Mouse (Mus musculus) heart, embryonic 14.5 days (tissue): ENCODE measurements around the gene Pla2g5. TPM values are rescaled to one million over a fixed set of nuclear protein-coding genes. Genes with fewer than 3 reads are reported as not detected.

Experiments
- ATAC-seq: fragments of 200-750 bp; cut with Nextera tagmentation; 2 replicates; pipeline ENCODE4 v1.8.0; 2017; ENCODE audit warnings: low read depth, moderate TSS enrichment; ENCODE audit not compliant: insufficient number of reproducible peaks, insufficient read depth, low FRiP score
- H3K27ac ChIP-seq, 2 experiments: fragments of 200-500 bp in 1 of 2; fragments of 300-500 bp in 1 of 2; sonication (generic) in 1 of 2; replicated peaks in 1 of 2; 2 replicates each; pipeline ENCODE4 v1.5.1; 2012 to 2014; ENCODE audit warnings: low read depth in 2 of 2, low read length in 2 of 2, control low read depth in 1 of 2, mild to moderate bottlenecking in 1 of 2, mixed read lengths in 1 of 2; ENCODE audit not compliant: control insufficient read depth in 1 of 2, insufficient read depth in 1 of 2
- H3K27me3 ChIP-seq: fragments of 300-500 bp; sonication (generic); 2 replicates; pipeline ENCODE4 v1.6.1; 2014; ENCODE audit warnings: mild to moderate bottlenecking, low read length, control low read depth; ENCODE audit not compliant: control insufficient read depth, insufficient read depth
- H3K36me3 ChIP-seq: fragments of 300-500 bp; sonication (generic); 2 replicates; pipeline ENCODE4 v1.6.1; 2014; ENCODE audit warnings: mild to moderate bottlenecking, control low read depth, low read length, mixed read lengths; ENCODE audit not compliant: control insufficient read depth, insufficient read depth
- H3K4me1 ChIP-seq, 2 experiments: fragments of 200-500 bp in 1 of 2; fragments of 300-500 bp in 1 of 2; sonication (generic) in 1 of 2; 2 replicates each; pipeline ENCODE4 v1.6.1; 2012 to 2014; ENCODE audit warnings: low read length in 2 of 2, control low read depth in 1 of 2, mixed read lengths in 1 of 2; ENCODE audit not compliant: control insufficient read depth in 2 of 2, insufficient read depth in 2 of 2
- H3K4me2 ChIP-seq: fragments of 300-500 bp; sonication (generic); 2 replicates; pipeline ENCODE4 v1.6.1; 2014; ENCODE audit warnings: mild to moderate bottlenecking, low read length
- H3K4me3 ChIP-seq, 2 experiments: fragments of 200-500 bp in 1 of 2; fragments of 300-500 bp in 1 of 2; sonication (generic) in 1 of 2; 2 replicates each; pipeline ENCODE4 v1.5.1; 2012 to 2014; ENCODE audit warnings: low read length in 2 of 2, mild to moderate bottlenecking in 2 of 2, control low read depth in 1 of 2, low read depth in 1 of 2, moderate library complexity in 1 of 2; ENCODE audit not compliant: control insufficient read depth in 1 of 2, insufficient read depth in 1 of 2
- H3K9ac ChIP-seq: fragments of 300-500 bp; sonication (generic); 2 replicates; pipeline ENCODE4 v1.6.1; 2014; ENCODE audit warnings: mild to moderate bottlenecking, low read length
- H3K9me3 ChIP-seq: fragments of 300-500 bp; sonication (generic); 2 replicates; pipeline ENCODE4 v1.6.1; 2016; ENCODE audit warnings: low read length, control low read depth; ENCODE audit not compliant: control insufficient read depth
- WGBS: fragments of 180-500 bp; shearing (Covaris S2); extraction: QIAGEN DNeasy Blood & Tissue Kit; methylation state at CpG from one replicate; pipeline ENCODE4 v1.1.7; 2014; 5-methylcytosine and 5-hydroxymethylcytosine counted together
- polyA plus RNA-seq: library from polyadenylated mRNA; unstranded; fragments of >200 nt; fragmentation: Nextera tagmentation; extraction: Ambion mirVana; gene quantifications from 2 replicates; pipeline ENCODE4 v1.2.1, GENCODE M21; 2014

The Pla2g5 gene
- polyA plus RNA-seq, 1 experiment from 2014 or later = 2.5 TPM

DNA sequence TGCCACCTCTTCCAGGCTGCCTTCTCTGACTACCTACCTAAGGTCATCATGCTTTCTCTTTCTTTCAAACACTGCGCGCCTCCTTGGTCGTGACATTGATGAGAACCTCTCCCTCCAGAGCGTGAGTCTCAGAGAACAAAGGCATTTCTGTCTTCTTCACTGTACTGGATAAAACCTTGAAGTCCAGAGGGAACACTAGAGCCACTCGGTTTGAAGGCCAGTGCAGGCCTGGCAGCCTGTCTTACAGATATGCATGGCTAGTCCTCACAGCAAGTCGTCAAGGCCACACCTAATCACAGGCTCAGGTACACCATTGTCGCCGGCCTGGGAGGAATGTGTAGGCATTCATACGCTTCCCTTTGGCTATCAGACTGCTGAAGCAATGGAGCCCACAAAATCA, 47.1 kb downstream of the Pla2g5 start:
- Histone ChIP-seq H3K9me3 (no peaks in the 10 kb centered on the region), H3K27me3 (peaks cover 36% of the 10 kb centered on the region), H3K4me1 (peaks cover 10% of the 10 kb centered on the region in 2 experiments), H3K36me3 (no peaks in the 10 kb centered on the region), H3K4me2 (no peak overlapping the region), H3K4me3 (no peak overlapping the region), H3K27ac (no peak overlapping the region), H3K9ac (no peak overlapping the region)
- ATAC-seq = no peak
- WGBS = 76% methylated on average over 9 of the region's 9 CpGs

DNA sequence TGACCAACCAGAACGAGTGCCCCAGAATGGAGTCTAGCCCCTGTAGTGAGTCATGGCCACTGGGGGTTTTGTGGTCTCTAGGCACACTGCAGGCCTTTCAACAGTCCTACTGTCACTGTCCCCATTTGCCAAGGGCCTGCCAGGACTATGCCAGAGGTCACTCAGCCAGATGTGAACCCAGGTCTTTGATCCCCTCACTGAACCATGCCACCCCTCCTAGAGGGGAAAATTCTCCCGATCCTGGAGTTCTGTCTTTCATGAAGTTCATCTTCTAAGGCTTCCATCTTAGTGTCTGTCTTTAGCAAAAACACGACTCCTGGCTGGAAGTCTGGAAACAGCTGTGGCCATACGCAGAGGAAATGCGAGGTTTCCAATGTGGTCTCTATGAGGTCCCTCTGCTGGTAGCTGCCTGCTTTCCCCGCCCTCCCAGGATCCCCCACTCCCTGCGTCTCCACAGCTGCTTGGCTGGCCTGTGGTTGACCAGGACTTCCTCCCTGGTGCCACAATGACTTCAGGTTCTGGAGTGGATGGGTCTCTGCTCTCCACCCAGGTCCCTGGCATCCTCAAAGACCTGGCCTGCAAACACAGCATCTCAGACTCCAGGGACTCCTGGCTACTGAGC, 56.3 kb downstream of the Pla2g5 start:
- ATAC-seq = no peak
- Histone ChIP-seq H3K4me1 (no peaks in the 10 kb centered on the region; a peak in 1 of 4 replicates), H3K9ac (no peak overlapping the region), H3K27ac (no peak overlapping the region), H3K27me3 (peaks cover 15% of the 10 kb centered on the region; the same call in 1 of the 2 replicates), H3K4me2 (no peak overlapping the region), H3K9me3 (no peaks in the 10 kb centered on the region), H3K4me3 (no peak overlapping the region), H3K36me3 (no peaks in the 10 kb centered on the region)
- WGBS = 61% methylated on average over 7 of the region's 7 CpGs

DNA sequence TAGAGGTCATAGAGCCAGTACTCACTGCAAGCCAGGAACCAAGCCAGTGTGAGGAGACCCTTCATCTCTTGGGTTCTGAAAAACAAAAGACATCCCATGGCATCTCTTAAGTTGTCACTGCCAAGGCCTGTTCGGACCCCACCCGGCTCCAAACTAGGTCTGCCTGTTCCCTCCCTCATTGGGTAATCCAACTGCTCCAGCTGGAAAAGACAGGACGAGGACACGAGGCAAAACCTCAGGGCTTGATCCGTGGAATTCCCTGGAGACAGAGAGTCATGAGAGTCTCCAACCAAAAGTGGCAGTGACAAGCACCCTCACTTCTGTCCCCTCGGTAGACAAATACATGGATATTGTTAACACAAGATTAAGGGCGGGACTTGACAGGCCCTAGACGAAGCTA, 57.1 kb downstream of the Pla2g5 start:
- no peak for ATAC-seq
- Histone ChIP-seq H3K4me1 (no peaks in the 10 kb centered on the region; a peak in 1 of 4 replicates), H3K4me3 (no peak overlapping the region), H3K4me2 (no peak overlapping the region), H3K9me3 (no peaks in the 10 kb centered on the region), H3K27me3 (peaks cover 13% of the 10 kb centered on the region; the same call in 1 of the 2 replicates), H3K9ac (no peak overlapping the region), H3K27ac (no peak overlapping the region), H3K36me3 (no peaks in the 10 kb centered on the region)
- 69% methylated on average over 8 of the region's 8 CpGs for WGBS

DNA sequence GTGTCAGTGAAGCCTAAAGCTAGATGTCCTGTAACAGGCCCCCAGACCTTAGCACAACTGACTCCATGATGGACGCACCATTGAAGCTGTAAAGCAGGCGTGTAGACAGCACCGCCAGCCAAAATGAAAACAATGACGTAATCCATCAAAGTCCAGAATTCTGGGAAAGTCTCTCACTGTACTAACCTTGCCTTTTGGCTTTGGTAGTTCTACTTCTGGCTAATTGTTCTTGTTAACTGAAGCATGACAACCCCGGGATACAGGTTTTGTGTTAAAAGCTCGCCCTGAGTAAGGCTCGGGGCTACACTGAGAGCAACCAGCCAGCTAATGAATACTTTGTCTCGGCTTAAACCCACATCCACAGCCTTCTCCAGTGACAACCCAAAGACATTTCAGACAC, 58.0 kb downstream of the Pla2g5 start:
- Histone ChIP-seq H3K9ac (no peak overlapping the region), H3K4me3 (no peak overlapping the region), H3K27me3 (peaks cover 13% of the 10 kb centered on the region; the same call in 1 of the 2 replicates), H3K4me2 (no peak overlapping the region), H3K27ac (no peak overlapping the region), H3K4me1 (peaks cover 0 to 3% of the 10 kb centered on the region in 2 experiments; a peak in 3 of 4 replicates), H3K9me3 (no peaks in the 10 kb centered on the region), H3K36me3 (no peaks in the 10 kb centered on the region)
- no peak for ATAC-seq
- WGBS = 75% methylated on average over 8 of the region's 8 CpGs

DNA sequence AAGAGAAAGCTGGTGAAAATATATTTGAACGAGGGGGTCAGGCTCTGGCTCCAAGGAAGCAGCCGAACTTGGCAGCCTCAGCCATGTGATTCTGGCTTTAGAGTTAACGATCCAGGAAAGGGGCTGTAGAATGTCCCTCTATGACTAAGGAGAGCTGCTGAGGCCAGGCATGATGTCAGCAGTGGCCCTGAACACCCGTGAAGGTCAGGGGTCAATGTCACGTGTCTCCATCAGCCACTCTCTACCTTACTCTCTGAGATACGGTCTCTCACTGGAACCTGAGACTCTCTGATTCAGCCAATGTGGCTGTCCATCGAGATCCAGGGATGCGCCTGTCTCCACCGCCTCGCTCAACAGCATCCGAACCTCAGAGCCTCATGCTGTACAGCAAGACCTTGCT, 60.4 kb downstream of the Pla2g5 start:
- Histone ChIP-seq H3K9me3 (no peaks in the 10 kb centered on the region), H3K4me1 (peaks cover 0 to 9% of the 10 kb centered on the region in 2 experiments; a peak in 2 of 4 replicates), H3K4me3 (no peak overlapping the region), H3K4me2 (no peak overlapping the region), H3K36me3 (no peaks in the 10 kb centered on the region), H3K9ac (no peak overlapping the region), H3K27ac (no peak overlapping the region), H3K27me3 (0 out of 2 replicates have a peak, but pooled peaks cover 3% of the 10 kb centered on the region)
- ATAC-seq = no peak
- 83% methylated on average over 11 of the region's 11 CpGs for WGBS

DNA sequence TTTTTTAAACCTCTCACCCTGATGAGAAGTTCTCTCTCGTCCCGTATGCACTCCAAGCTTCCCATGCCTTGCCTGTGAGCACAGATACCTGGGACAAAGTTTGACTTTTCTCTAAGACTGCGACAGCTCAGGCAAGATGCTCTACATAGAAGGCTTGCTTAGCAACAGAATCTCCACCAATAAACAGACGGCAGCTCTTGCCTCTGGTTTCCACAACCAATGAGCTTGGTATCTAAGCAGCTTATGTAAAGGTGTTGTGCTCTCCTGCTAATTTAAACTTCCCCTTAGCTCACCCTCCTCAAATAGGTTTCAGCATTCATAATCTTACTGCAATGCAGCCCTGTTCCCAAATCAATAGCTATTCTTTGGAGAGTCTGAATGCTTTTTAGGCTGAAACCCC, 61.7 kb downstream of the Pla2g5 start:
- peaks cover 0 to 9% of the 10 kb centered on the region in 2 experiments; a peak in 2 of 4 replicates for H3K4me1 ChIP-seq
- H3K9ac ChIP-seq = no peak overlapping the region
- H3K9me3 ChIP-seq = no peaks in the 10 kb centered on the region
- no peak overlapping the region for H3K4me2 ChIP-seq
- no peaks in the 10 kb centered on the region for H3K36me3 ChIP-seq
- ATAC-seq = no peak
- no peak overlapping the region for H3K27ac ChIP-seq
- H3K4me3 ChIP-seq = no peak overlapping the region
- WGBS = 73% methylated on average over 4 of the region's 4 CpGs
- 0 out of 2 replicates have a peak, but pooled peaks cover 3% of the 10 kb centered on the region for H3K27me3 ChIP-seq

DNA sequence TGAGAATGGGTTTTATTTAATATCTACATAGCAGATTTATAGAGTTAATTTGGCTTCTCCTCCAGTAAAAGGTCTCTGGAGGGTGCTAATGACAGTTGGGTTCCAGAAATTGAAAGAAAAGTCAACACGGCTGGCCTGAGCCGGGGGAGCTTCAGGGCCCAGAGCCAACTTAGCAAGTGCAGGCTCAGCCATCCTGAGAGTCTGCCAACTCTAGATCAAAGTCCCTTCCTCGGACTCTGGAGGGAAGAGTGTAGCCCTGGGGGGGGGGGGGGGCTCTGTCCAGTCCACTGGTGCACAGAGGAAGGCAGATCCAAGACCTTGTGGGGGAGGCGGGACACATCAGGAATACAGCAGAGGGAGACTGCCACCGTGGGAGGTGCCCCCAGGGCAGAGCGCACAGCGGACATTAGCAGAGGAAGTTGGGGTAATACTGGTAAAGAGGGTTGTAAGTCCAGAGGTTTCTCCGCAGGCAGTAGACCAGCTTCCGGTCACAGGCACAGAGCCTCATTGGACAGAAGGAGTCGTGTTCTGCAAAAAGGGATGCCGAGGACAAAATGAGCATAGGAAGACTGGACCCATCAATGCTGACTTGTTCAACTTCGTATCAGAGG, 63.0 kb downstream of the Pla2g5 start:
- Histone ChIP-seq H3K36me3 (no peaks in the 10 kb centered on the region), H3K27ac (no peak overlapping the region), H3K4me3 (no peak overlapping the region), H3K4me2 (no peak overlapping the region), H3K9ac (no peak overlapping the region), H3K4me1 (peaks cover 0 to 9% of the 10 kb centered on the region in 2 experiments; a peak in 2 of 4 replicates), H3K9me3 (no peaks in the 10 kb centered on the region), H3K27me3 (0 out of 2 replicates have a peak, but pooled peaks cover 3% of the 10 kb centered on the region)
- no peak for ATAC-seq
- 68% methylated on average over 12 of the region's 12 CpGs for whole genome bisulfite sequencing
